Mouse (Mus musculus) kidney, embryonic 14.5 days (tissue): ENCODE results near the gene Phyhd1. TPM values are rescaled to one million over a fixed set of nuclear protein-coding genes. Genes with fewer than 3 reads are reported as not detected.

Source experiments
- ATAC-seq: fragments of 200-750 bp; cut with Nextera tagmentation; 2 replicates; pipeline ENCODE4 v1.8.0; 2017; ENCODE audit warnings: moderate number of reproducible peaks, mild to moderate bottlenecking, moderate TSS enrichment, moderate library complexity; ENCODE audit not compliant: low FRiP score, low TSS enrichment
- H3K27ac ChIP-seq: fragments of 300-500 bp; sonication (generic); 2 replicates; pipeline ENCODE4 v1.5.1; 2014; ENCODE audit warnings: low read depth, mild to moderate bottlenecking, low read length, moderate library complexity, mixed read lengths
- H3K27me3 ChIP-seq: fragments of 300-500 bp; sonication (generic); 2 replicates; pipeline ENCODE4 v1.6.1; 2014; ENCODE audit warnings: mild to moderate bottlenecking, low read length; ENCODE audit not compliant: control insufficient read depth, insufficient read depth
- H3K36me3 ChIP-seq: fragments of 300-500 bp; sonication (generic); 2 replicates; pipeline ENCODE4 v1.6.1; 2014; ENCODE audit warnings: low read length, mixed read lengths; ENCODE audit not compliant: control insufficient read depth, insufficient read depth
- H3K4me1 ChIP-seq: fragments of 300-500 bp; sonication (generic); 2 replicates; pipeline ENCODE4 v1.6.1; 2014; ENCODE audit warnings: low read length, mixed read lengths; ENCODE audit not compliant: control insufficient read depth, insufficient read depth
- H3K4me2 ChIP-seq: fragments of 300-500 bp; sonication (generic); replicated peaks from 2 replicates; pipeline ENCODE4 v1.6.1; 2014; ENCODE audit warnings: low read depth, mild to moderate bottlenecking, low read length
- H3K4me3 ChIP-seq: fragments of 300-500 bp; sonication (generic); 2 replicates; pipeline ENCODE4 v1.5.1; 2014; ENCODE audit warnings: mild to moderate bottlenecking, low read length
- H3K9ac ChIP-seq: fragments of 300-500 bp; sonication (generic); 2 replicates; pipeline ENCODE4 v1.6.1; 2014; ENCODE audit warnings: low read depth, mild to moderate bottlenecking, low read length, moderate library complexity
- H3K9me3 ChIP-seq: fragments of 300-500 bp; sonication (generic); 2 replicates; pipeline ENCODE4 v1.6.1; 2016; ENCODE audit warnings: low read length; ENCODE audit not compliant: control insufficient read depth
- WGBS: fragments of 180-500 bp; shearing (Covaris S2); extraction: QIAGEN DNeasy Blood & Tissue Kit; methylation state at CpG from one replicate; pipeline ENCODE4 v1.1.7; 2014; 5-methylcytosine and 5-hydroxymethylcytosine counted together
- polyA plus RNA-seq: library from polyadenylated mRNA; unstranded; fragments of >200 nt; fragmentation: Nextera tagmentation; extraction: Ambion mirVana; gene quantifications from 2 replicates; pipeline ENCODE4 v1.2.1, GENCODE M21; 2014

The Phyhd1 gene
- polyA plus RNA-seq, 1 experiment from 2014 or later, result 11.5 TPM

GRCm38 (mm10) chr2:30259131-30260064 lies 6.6 kb upstream of the Phyhd1 start:
- ATAC-seq, result no peak

GRCm38 (mm10) chr2:30261064-30261736 lies 4.8 kb upstream of the Phyhd1 start:
- H3K9me3 ChIP-seq, result no peaks in the 10 kb centered on the region
- no peak overlapping the region for H3K9ac ChIP-seq
- peaks cover 19% of the 10 kb centered on the region for H3K4me1 ChIP-seq
- no peak overlapping the region for H3K27ac ChIP-seq
- H3K27me3 ChIP-seq, result no peaks in the 10 kb centered on the region
- no peak for ATAC-seq
- WGBS, result 89% methylated on average over 4 of the region's 4 CpGs
- no peak overlapping the region for H3K4me2 ChIP-seq
- no peak overlapping the region for H3K4me3 ChIP-seq
- H3K36me3 ChIP-seq, result peaks cover 73% of the 10 kb centered on the region

More at GRCm38 (mm10) chr2:30259131-30260064, 6.6 kb upstream of the Phyhd1 start:
- Histone ChIP-seq H3K27me3 (no peaks in the 10 kb centered on the region), H3K9me3 (no peaks in the 10 kb centered on the region), H3K27ac (no peak overlapping the region), H3K36me3 (peaks cover 79% of the 10 kb centered on the region), H3K4me2 (no peak overlapping the region), H3K9ac (no peak overlapping the region), H3K4me3 (no peak overlapping the region), H3K4me1 (peaks cover 3% of the 10 kb centered on the region; the same call in 1 of the 2 replicates)
- WGBS, result 88% methylated on average over 15 of the region's 15 CpGs

- ATAC-seq, result no peak
- Histone ChIP-seq H3K9ac (no peak overlapping the region), H3K27ac (no peak overlapping the region), H3K9me3 (no peaks in the 10 kb centered on the region), H3K36me3 (peaks cover 63% of the 10 kb centered on the region), H3K4me3 (no peak overlapping the region), H3K4me2 (no peak overlapping the region), H3K4me1 (peaks cover 23% of the 10 kb centered on the region), H3K27me3 (no peaks in the 10 kb centered on the region)
- 94% methylated on average over 18 of the region's 18 CpGs for WGBS
These were observed 3.8 kb upstream of the Phyhd1 start for GRCm38 (mm10) chr2:30261921-30262839.

GRCm38 (mm10) chr2:30262840-30263441 lies 3.1 kb upstream of the Phyhd1 start:
- no peak overlapping the region for H3K4me3 ChIP-seq
- no peaks in the 10 kb centered on the region for H3K27me3 ChIP-seq
- H3K36me3 ChIP-seq, result peaks cover 55% of the 10 kb centered on the region
- H3K4me1 ChIP-seq, result peaks cover 23% of the 10 kb centered on the region
- no peak overlapping the region for H3K27ac ChIP-seq
- no peak overlapping the region for H3K4me2 ChIP-seq
- no peaks in the 10 kb centered on the region for H3K9me3 ChIP-seq
- no peak overlapping the region for H3K9ac ChIP-seq
- 57% methylated on average over 4 of the region's 4 CpGs for WGBS
- no peak for ATAC-seq

- no peak overlapping the region for H3K27ac ChIP-seq
- no peak overlapping the region for H3K4me2 ChIP-seq
- peaks cover 49% of the 10 kb centered on the region for H3K36me3 ChIP-seq
- no peaks in the 10 kb centered on the region for H3K27me3 ChIP-seq
- H3K9ac ChIP-seq, result no peak overlapping the region
- no peak overlapping the region for H3K4me3 ChIP-seq
- ATAC-seq, result no peak
- H3K4me1 ChIP-seq, result peaks cover 23% of the 10 kb centered on the region
- WGBS, result 85% methylated on average over 6 of the region's 6 CpGs
- no peaks in the 10 kb centered on the region for H3K9me3 ChIP-seq
These were observed 2.2 kb upstream of the Phyhd1 start for GRCm38 (mm10) chr2:30263811-30264210.

GRCm38 (mm10) chr2:30264671-30265519 lies 1.1 kb upstream of the Phyhd1 start:
- 69% methylated on average over 7 of the region's 7 CpGs for WGBS
- Histone ChIP-seq H3K4me2 (no peak overlapping the region), H3K27me3 (no peaks in the 10 kb centered on the region), H3K9ac (0 out of 2 replicates have a peak overlapping the region, but pooled peaks have one; percentile 28), H3K4me1 (peaks cover 23% of the 10 kb centered on the region), H3K36me3 (peaks cover 44% of the 10 kb centered on the region), H3K27ac (peak overlapping the region; percentile 90), H3K9me3 (no peaks in the 10 kb centered on the region), H3K4me3 (no peak overlapping the region)
- ATAC-seq, result peak; percentile 32; the same call in 1 of the 2 replicates

GRCm38 (mm10) chr2:30266392-30266941 lies 464 bp downstream of the Phyhd1 start:
- no peaks in the 10 kb centered on the region for H3K27me3 ChIP-seq
- H3K4me2 ChIP-seq, result peak overlapping the region; percentile 19
- peak overlapping the region; percentile 25 for H3K9ac ChIP-seq
- ATAC-seq, result peak; percentile 74
- H3K4me1 ChIP-seq, result peaks cover 23% of the 10 kb centered on the region
- H3K27ac ChIP-seq, result peak overlapping the region; percentile 90
- no peaks in the 10 kb centered on the region for H3K9me3 ChIP-seq
- WGBS, result 20% methylated on average over 4 of the region's 4 CpGs
- H3K36me3 ChIP-seq, result peaks cover 37% of the 10 kb centered on the region
- no peak overlapping the region for H3K4me3 ChIP-seq
